Mouse (Mus musculus) B cell, adult 67 days (primary cell): Measurements from ENCODE around the gene Trabd. TPM values are rescaled to one million over a fixed set of nuclear protein-coding genes. Genes with fewer than 3 reads are reported as not detected.

Experiments
- total RNA-seq, 2 experiments: library from RNA; stranded (reverse); gene quantifications; 4 replicates each; pipeline ENCODE4 v1.2.4; 2023

The Trabd gene
- 10 to 100 TPM; 57.3 to 67.8 TPM for total RNA-seq

GRCm38 (mm10) chr15:89074613-89075477 is at the start of gene Trabd:
Gene Trabd (plus strand): TSS chr15:89075124.

GRCm38 (mm10) chr15:89059161-89059931 is 15.6 kb upstream of the Trabd start, which contains the start of gene Panx2:
Gene Panx2 (plus strand): TSS chr15:89059734.

GRCm38 (mm10) chr15:89088607-89089247 is 13.8 kb downstream of the Trabd start, which contains the start of gene Selenoo:
Gene Selenoo (plus strand): TSS chr15:89089084.

GRCm38 (mm10) chr15:89122649-89123366 is 47.9 kb downstream of the Trabd start, which contains the start of gene Tubgcp6:
Gene Tubgcp6 (minus strand): TSS chr15:89123112.

GRCm38 (mm10) chr15:89128382-89129350 is 53.7 kb downstream of the Trabd start, which contains the start of gene Hdac10:
Gene Hdac10 (minus strand): TSS chr15:89128700.

Other genes with a start within 250 kb of the Trabd start
- 10 to 100 TPM; 73.9 to 94.1 TPM for gene Pim3, start 212.9 kb upstream of the Trabd start, total RNA-seq
- gene Ttll8, start 120.7 kb upstream of the Trabd start, total RNA-seq, result not detected
- not detected for gene Mlc1, start 96.1 kb upstream of the Trabd start, total RNA-seq
- gene Mov10l1, start 92.2 kb upstream of the Trabd start, total RNA-seq, result not detected
- not detected for gene Panx2, start 15.4 kb upstream of the Trabd start, total RNA-seq
- gene Selenoo, start 14.0 kb downstream of the Trabd start, total RNA-seq, result 10 to 100 TPM; 30.7 to 31.6 TPM
- 10 to 100 TPM; 56.5 to 64.7 TPM for gene Tubgcp6, start 48.0 kb downstream of the Trabd start, total RNA-seq
- 100 to 1,000 TPM in 1 of 2 experiments, 10 to 100 TPM in 1; 99.3 to 101 TPM for gene Hdac10, start 53.6 kb downstream of the Trabd start, total RNA-seq
- gene Mapk12, start 65.6 kb downstream of the Trabd start, total RNA-seq, result 10 to 100 TPM; 17.9 to 21.0 TPM
- 10 to 100 TPM; 87.0 to 90.1 TPM for gene Mapk11, start 74.5 kb downstream of the Trabd start, total RNA-seq
- 10 to 100 TPM in 1 of 2 experiments, 1 to 10 TPM in 1; 9.8 to 12.8 TPM for gene Plxnb2, start 105.7 kb downstream of the Trabd start, total RNA-seq
- 10 to 100 TPM; 34.3 to 37.2 TPM for gene Dennd6b, start 121.4 kb downstream of the Trabd start, total RNA-seq
- gene Ppp6r2, start 136.4 kb downstream of the Trabd start, total RNA-seq, result 10 to 100 TPM; 59.2 to 68.8 TPM
- gene Sbf1, start 240.2 kb downstream of the Trabd start, total RNA-seq, result 100 to 1,000 TPM; 240 to 267 TPM
- not detected for gene Adm2, start 247.6 kb downstream of the Trabd start, total RNA-seq